Mouse (Mus musculus) MEL (cell line): ENCODE measurements around the gene Galnt6. TPM values are rescaled to one million over a fixed set of nuclear protein-coding genes. Genes with fewer than 3 reads are reported as not detected.
"Not testable (repeated sequence)": the region's sequence is repeated elsewhere in the genome, so short reads cannot be mapped to it uniquely, and the experiment has no call there.

Source experiments
- DNase-seq: peaks from one replicate; pipeline ENCODE4 v3.0.0; 2011; ENCODE audit warnings: low read depth, low spot score
- H3K27ac ChIP-seq: 2 replicates; pipeline ENCODE4 v1.5.1; 2012; ENCODE audit warnings: low read depth, mild to moderate bottlenecking, control low read depth, low read length, moderate library complexity; ENCODE audit not compliant: control insufficient read depth
- H3K27me3 ChIP-seq, 2 experiments: fragments of 150-350 bp in 1 of 2; sonication (generic) in 1 of 2; 2 replicates each; pipeline ENCODE4 v1.6.1; 2012; ENCODE audit warnings: low read length in 2 of 2, mild to moderate bottlenecking in 2 of 2, improper control_type of control experiment in 1 of 2, moderate library complexity in 1 of 2; ENCODE audit not compliant: insufficient read depth in 2 of 2, control insufficient read depth in 1 of 2
- H3K36me3 ChIP-seq, 2 experiments: 2 replicates each; pipeline ENCODE4 v1.6.1; 2012 to 2014; ENCODE audit warnings: low read length in 2 of 2, improper control_type of control experiment in 1 of 2, inconsistent platforms in 1 of 2, mild to moderate bottlenecking in 1 of 2; ENCODE audit not compliant: insufficient read depth in 2 of 2, control insufficient read depth in 1 of 2
- H3K4me1 ChIP-seq, 2 experiments: fragments of 150-350 bp in 1 of 2; sonication (generic) in 1 of 2; 2 replicates each; pipeline ENCODE4 v1.6.1; 2012; ENCODE audit warnings: low read length in 2 of 2, improper control_type of control experiment in 1 of 2, mild to moderate bottlenecking in 1 of 2; ENCODE audit not compliant: insufficient read depth in 2 of 2, control insufficient read depth in 1 of 2
- H3K4me3 ChIP-seq, 2 experiments: fragments of 150-350 bp in 1 of 2; sonication (generic) in 1 of 2; 2 replicates each; pipeline ENCODE4 v1.5.1; 2012; ENCODE audit warnings: low read depth in 2 of 2, low read length in 2 of 2, mild to moderate bottlenecking in 2 of 2, moderate library complexity in 2 of 2, control low read depth in 1 of 2, improper control_type of control experiment in 1 of 2; ENCODE audit not compliant: control insufficient read depth in 1 of 2, insufficient read depth in 1 of 2
- H3K79me2 ChIP-seq: 2 replicates; pipeline ENCODE4 v1.6.1; 2012; ENCODE audit warnings: mild to moderate bottlenecking, low read length, moderate library complexity; ENCODE audit not compliant: control insufficient read depth, poor library complexity, insufficient read depth
- H3K9ac ChIP-seq: 2 replicates; pipeline ENCODE4 v1.6.1; 2012; ENCODE audit warnings: low read depth, mild to moderate bottlenecking, control low read depth, low read length, moderate library complexity; ENCODE audit not compliant: control insufficient read depth, poor library complexity, severe bottlenecking
- H3K9me3 ChIP-seq: fragments of 150-350 bp; sonication (generic); replicated peaks from 2 replicates; pipeline ENCODE4 v1.6.1; 2012; ENCODE audit warnings: mild to moderate bottlenecking, low read length, improper control_type of control experiment, moderate library complexity; ENCODE audit not compliant: insufficient read depth
- BHLHE40 ChIP-seq: IDR thresholded peaks from 2 replicates; pipeline ENCODE4 v1.6.1; 2012; ENCODE audit warnings: low read depth, mild to moderate bottlenecking, inconsistent platforms, low read length, improper control_type of control experiment, borderline replicate concordance
- CHD2 ChIP-seq: IDR thresholded peaks from 2 replicates; pipeline ENCODE4 v1.6.1; 2011; ENCODE audit warnings: low read length, improper control_type of control experiment
- EP300 ChIP-seq, 2 experiments: IDR thresholded peaks; 2 replicates each; pipeline ENCODE4 v1.6.1; 2011; ENCODE audit warnings: improper control_type of control experiment in 2 of 2, low read length in 2 of 2, low read depth in 1 of 2, mild to moderate bottlenecking in 1 of 2
- ETS1 ChIP-seq: IDR thresholded peaks from 2 replicates; pipeline ENCODE4 v1.6.1; 2012; ENCODE audit warnings: low read depth, mild to moderate bottlenecking, inconsistent platforms, low read length, improper control_type of control experiment, moderate library complexity
- GABPA ChIP-seq: IDR thresholded peaks from 2 replicates; pipeline ENCODE4 v1.6.1; 2012; ENCODE audit warnings: low read depth, mild to moderate bottlenecking, inconsistent platforms, low read length, improper control_type of control experiment, moderate library complexity
- GATA1 ChIP-seq: IDR thresholded peaks from 2 replicates; pipeline ENCODE4 v1.6.1; 2011; ENCODE audit warnings: low read depth, low read length, improper control_type of control experiment
- JUND ChIP-seq: IDR thresholded peaks from 2 replicates; pipeline ENCODE4 v1.6.1; 2011; ENCODE audit warnings: low read depth, mild to moderate bottlenecking, improper control_type of control experiment, low read length
- KAT2A ChIP-seq: conservative IDR thresholded peaks from 2 replicates; pipeline ENCODE4 v1.6.1; 2012; ENCODE audit warnings: low read depth, low read length, improper control_type of control experiment, inconsistent platforms
- MYC ChIP-seq: IDR thresholded peaks from 2 replicates; pipeline ENCODE4 v1.6.1; 2011; ENCODE audit warnings: low read depth, mild to moderate bottlenecking, low read length, improper control_type of control experiment, moderate library complexity
- NELFE ChIP-seq: IDR thresholded peaks from 2 replicates; pipeline ENCODE4 v1.6.1; 2011; ENCODE audit warnings: low read depth, low read length, improper control_type of control experiment
- NRF1 ChIP-seq: IDR thresholded peaks from 2 replicates; pipeline ENCODE4 v1.6.1; 2014; ENCODE audit warnings: low read depth, mild to moderate bottlenecking, inconsistent platforms, low read length, improper control_type of control experiment, moderate library complexity; ENCODE audit not compliant: poor library complexity, insufficient read depth, severe bottlenecking
- POLR2A ChIP-seq, 2 experiments: IDR thresholded peaks; 2 replicates each; pipeline ENCODE4 v1.6.1; 2011 to 2012; ENCODE audit warnings: low read length in 2 of 2, mild to moderate bottlenecking in 2 of 2, control low read depth in 1 of 2, improper control_type of control experiment in 1 of 2, low read depth in 1 of 2, moderate library complexity in 1 of 2; ENCODE audit not compliant: control insufficient read depth in 1 of 2, insufficient read depth in 1 of 2, poor library complexity in 1 of 2
- RCOR1 ChIP-seq: IDR thresholded peaks from 2 replicates; pipeline ENCODE4 v1.6.1; 2012; ENCODE audit warnings: low read depth, mild to moderate bottlenecking, inconsistent platforms, low read length, improper control_type of control experiment
- SMC3 ChIP-seq: IDR thresholded peaks from 2 replicates; pipeline ENCODE4 v1.6.1; 2011; ENCODE audit warnings: low read depth, low read length, improper control_type of control experiment
- TCF12 ChIP-seq: IDR thresholded peaks from 2 replicates; pipeline ENCODE4 v1.6.1; 2014; ENCODE audit warnings: low read depth, mild to moderate bottlenecking, inconsistent platforms, low read length, improper control_type of control experiment, moderate library complexity
- USF1 ChIP-seq: IDR thresholded peaks from 2 replicates; pipeline ENCODE4 v1.6.1; 2014; ENCODE audit warnings: low read depth, mild to moderate bottlenecking, inconsistent platforms, low read length, improper control_type of control experiment, moderate library complexity
- ZC3H11A ChIP-seq: IDR thresholded peaks from 2 replicates; pipeline ENCODE4 v1.6.1; 2012; ENCODE audit warnings: low read depth, mild to moderate bottlenecking, inconsistent platforms, low read length, improper control_type of control experiment
- ZKSCAN1 ChIP-seq: IDR thresholded peaks from 2 replicates; pipeline ENCODE4 v1.6.1; 2012; ENCODE audit warnings: low read depth, mild to moderate bottlenecking, inconsistent platforms, low read length, improper control_type of control experiment, moderate library complexity
- ZNF384 ChIP-seq: IDR thresholded peaks from 2 replicates; pipeline ENCODE4 v1.6.1; 2012; ENCODE audit warnings: low read depth, mild to moderate bottlenecking, inconsistent platforms, low read length, improper control_type of control experiment
- polyA plus RNA-seq, 2 experiments: library from polyadenylated mRNA; stranded (reverse) in 1 of 2; unstranded in 1 of 2; fragments of >175 nt in 1 of 2; fragments of >200 nt in 1 of 2; gene quantifications; 2 replicates each; pipeline versions ENCODE4 v1.2.1 to v1.2.4; 2012; ENCODE audit warnings: low replicate concordance in 2 of 2, low read depth in 1 of 2; ENCODE audit not compliant: insufficient read length in 2 of 2, insufficient read depth in 1 of 2, missing spikeins in 1 of 2
- total RNA-seq: library from RNA; depleted of rRNA; stranded (reverse); fragments of 300-350 nt; gene quantifications from 2 replicates; pipeline ENCODE4 v1.2.3, GENCODE M21; 2012

The Galnt6 gene
- total and polyA plus RNA-seq, 3 experiments = 16.1 to 17.0 TPM; not detected in 1

GRCm38 (mm10) chr15:100769023-100769422, 39.8 kb upstream of the Galnt6 start:
- H3K9me3 ChIP-seq, DNase-seq, H3K4me3 ChIP-seq, H3K36me3 ChIP-seq, H3K9ac ChIP-seq, H3K27ac ChIP-seq, H3K4me1 ChIP-seq, H3K79me2 ChIP-seq, H3K27me3 ChIP-seq: not testable (repeated sequence)
- peak; percentile 62 for TF ChIP-seq GATA1
- TF ChIP-seq BHLHE40 = peak; percentile 44; the same call in 1 of the 2 replicates
- TF ChIP-seq TCF12 = peak; percentile 64
- peak in 1 of 2 experiments; percentile 57; a peak in 1 of 4 replicates for TF ChIP-seq EP300 (IDR thresholded peaks at IDR 0.05; ENCODE audit: low read depth in 1 of 2, low read length in 2 of 2)

- H3K9ac ChIP-seq = no peak overlapping the region
- H3K79me2 ChIP-seq = no peaks in the 10 kb centered on the region
- H3K9me3 ChIP-seq = no peaks in the 10 kb centered on the region
- no peak for DNase-seq
- no peak overlapping the region for H3K27ac ChIP-seq
- no peaks in the 10 kb centered on the region for H3K36me3 ChIP-seq
- H3K27me3 ChIP-seq = no peaks in the 10 kb centered on the region; a peak in 1 of 4 replicates
- TF ChIP-seq ETS1 = no peak
- no peak for TF ChIP-seq KAT2A
- no peak for TF ChIP-seq POLR2A (IDR thresholded peaks at IDR 0.05; ENCODE audit: control insufficient read depth in 1 of 2, insufficient read depth in 1 of 2, low read depth in 1 of 2, low read length in 2 of 2, poor library complexity in 1 of 2)
- TF ChIP-seq MYC = no peak
- no peak for TF ChIP-seq GABPA
- TF ChIP-seq ZKSCAN1 = no peak
- TF ChIP-seq ZNF384 = no peak
- no peak for TF ChIP-seq NELFE
- no peak for TF ChIP-seq NRF1
- no peak for TF ChIP-seq BHLHE40
- TF ChIP-seq RCOR1 = no peak
- no peak for TF ChIP-seq CHD2
- TF ChIP-seq ZC3H11A = no peak
- no peak for TF ChIP-seq JUND
- TF ChIP-seq USF1 = no peak
- no peak for TF ChIP-seq SMC3
- TF ChIP-seq, all 39 proteins: peak for 0
- H3K4me3 ChIP-seq = no peak overlapping the region
- H3K4me1 ChIP-seq = peaks cover 0 to 5% of the 10 kb centered on the region in 2 experiments; a peak in 3 of 4 replicates
Measured at GRCm38 (mm10) chr15:100767851-100768250, 38.7 kb upstream of the Galnt6 start.
